Mouse (Mus musculus) NIH3T3 (cell line): ENCODE measurements at regions not wholly inside any gene's neighbourhood (a gene's known extent, or its start where the extent isn't known, plus 50 kb on each side); places are given as distances from the start of the nearest gene placed in this dataset.

Source experiments
- DNase-seq: peaks from one replicate; pipeline ENCODE4 v3.0.0-alpha.2; 2012; ENCODE audit warnings: low read depth

DNA sequence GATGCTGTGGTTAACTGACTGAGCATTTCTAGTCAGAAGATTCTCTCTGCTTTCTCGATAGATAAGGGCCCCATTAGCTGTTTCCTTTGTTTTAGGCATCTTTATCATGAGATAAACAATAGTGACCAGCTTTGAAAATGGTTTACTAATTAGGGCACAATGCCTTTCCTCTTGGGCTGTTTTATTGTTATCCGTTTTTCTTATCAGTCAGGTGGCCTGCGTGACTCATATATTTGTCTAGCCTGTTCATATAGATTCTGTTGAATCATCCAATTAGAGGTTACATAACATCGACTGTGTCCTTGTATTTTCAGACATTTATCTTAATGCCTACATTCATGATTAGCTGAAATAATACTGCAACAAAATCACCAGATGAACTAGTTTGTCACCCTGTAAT, 531.1 kb downstream of the Gm11232 start:
- no peak for DNase-seq

DNA sequence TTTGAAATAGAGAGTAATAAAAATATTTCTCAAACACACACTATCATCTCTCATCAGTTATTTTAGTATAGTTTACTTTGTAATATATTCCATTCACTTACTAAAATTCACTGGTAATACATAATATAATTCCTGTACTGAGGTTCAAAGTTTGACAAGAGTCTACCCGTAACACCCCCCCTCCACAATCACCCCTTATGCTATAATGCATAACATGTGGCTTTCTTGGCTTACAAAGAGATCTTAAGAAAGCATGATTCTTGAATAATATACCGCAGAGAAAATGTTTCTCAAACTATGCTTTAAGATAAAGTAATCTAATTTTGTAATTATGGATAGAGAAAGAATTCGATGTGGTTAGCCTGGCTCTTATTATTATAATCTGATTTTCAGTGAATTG, 539.7 kb downstream of the Gm11232 start:
- no peak for DNase-seq

DNA sequence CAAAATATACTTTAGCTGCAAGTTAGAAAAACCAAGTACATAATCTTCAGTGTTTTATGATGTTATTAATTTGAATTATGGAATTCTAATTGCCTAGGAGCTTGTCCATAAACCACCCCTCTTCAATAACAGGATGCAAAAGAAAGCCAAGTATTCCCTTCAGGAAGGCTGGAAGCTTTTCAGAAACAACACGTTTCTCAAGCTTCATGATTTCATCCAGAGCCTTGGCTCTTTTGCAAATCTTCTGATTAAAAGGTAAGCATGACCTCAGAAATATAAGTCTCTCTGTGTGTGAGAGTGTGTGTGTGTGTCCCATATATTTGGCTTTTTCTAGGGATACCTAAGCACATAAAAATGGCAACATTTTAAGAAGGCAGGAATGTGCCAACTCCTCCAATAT, 570.0 kb downstream of the Gm11232 start:
- DNase-seq: no peak

GRCm38 (mm10) chr4:71177661-71178060, 580.1 kb downstream of the Gm11232 start:
- no peak for DNase-seq

GRCm38 (mm10) chr4:71165802-71166201, 592.0 kb downstream of the Gm11232 start:
- DNase-seq: no peak

DNA sequence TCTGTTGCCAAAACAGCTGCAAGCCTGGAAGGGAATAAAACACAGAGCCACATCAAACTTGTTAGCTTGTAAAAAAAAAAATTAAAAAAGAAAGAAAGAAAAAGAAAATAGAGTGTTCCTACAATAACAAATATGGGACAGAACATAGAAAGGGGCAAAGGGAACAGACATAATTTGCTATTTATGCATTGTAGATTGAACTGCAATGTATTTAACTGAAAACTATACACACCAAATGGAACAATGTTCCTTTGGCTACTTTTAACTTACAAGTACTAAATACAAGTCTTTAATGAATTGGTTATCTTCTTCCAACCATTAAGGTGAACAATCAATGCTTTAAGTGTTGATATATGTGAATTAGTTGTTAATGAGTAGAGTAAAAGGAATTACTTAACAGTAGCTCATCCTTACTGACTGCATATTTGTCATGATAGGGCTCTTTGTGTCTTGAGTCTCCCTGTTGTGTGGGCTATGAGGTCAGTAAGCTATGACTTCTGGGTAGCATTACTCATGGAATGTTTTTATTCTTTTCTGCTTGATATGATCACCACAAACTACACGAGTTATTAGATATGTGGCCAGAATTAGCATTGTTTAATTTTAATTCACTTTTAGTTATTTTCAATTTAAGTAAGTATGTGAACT, 597.0 kb upstream of the Megf9 start:
- DNase-seq: no peak

- peak; percentile 45 for DNase-seq
Measured at GRCm38 (mm10) chr4:71130946-71131669, 596.3 kb upstream of the Megf9 start.

DNA sequence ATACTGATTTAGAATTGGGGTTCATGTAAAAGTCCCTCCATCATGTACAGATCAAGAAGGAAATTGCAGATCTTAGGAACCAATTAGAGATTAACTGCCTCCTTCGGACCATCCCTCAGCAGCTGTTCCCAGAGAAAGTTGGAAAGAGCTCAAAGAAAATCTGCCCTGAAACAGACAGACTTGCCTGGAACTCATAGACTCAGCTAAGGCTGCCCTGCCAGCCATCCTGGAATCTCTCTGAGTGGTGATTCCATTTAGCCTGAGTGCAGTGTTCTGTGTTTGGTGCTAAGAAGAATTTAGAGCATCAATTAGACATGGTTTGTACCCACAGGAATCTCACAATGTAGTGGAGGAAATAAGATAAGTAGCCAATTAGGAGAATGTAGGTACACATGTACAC, 594.5 kb upstream of the Megf9 start:
- no peak for DNase-seq
